Mouse (Mus musculus): Measurements from ENCODE around the gene Cd300lf.

Gene Cd300lf

GRCm38 (mm10) chr11:115104769-115105563 lies 28.8 kb downstream of the Cd300lf start:
- DNase-seq: no peak

GRCm38 (mm10) chr11:115103470-115104413 lies 30.1 kb downstream of the Cd300lf start:
- no peak for DNase-seq

DNA sequence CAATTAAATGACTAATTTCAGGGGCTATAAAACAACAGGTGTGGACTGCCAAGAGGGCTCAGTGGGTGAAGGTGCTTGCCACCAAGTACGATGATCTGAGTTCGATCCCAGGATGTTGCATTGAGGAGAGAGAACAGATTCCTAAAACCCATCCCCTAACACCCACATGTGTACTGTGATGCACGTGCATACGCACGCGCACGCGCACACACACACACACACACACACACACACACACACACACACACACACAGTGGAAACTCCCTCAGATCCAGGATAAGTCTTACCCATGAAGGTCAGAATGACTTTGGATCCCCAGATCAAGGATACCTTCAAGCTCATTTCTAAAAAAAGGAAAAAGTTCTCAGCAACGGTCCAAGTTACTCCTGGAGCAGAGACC lies 31.7 kb downstream of the Cd300lf start:
- no peak for DNase-seq

GRCm38 (mm10) chr11:115101615-115102051 lies 32.2 kb downstream of the Cd300lf start:
- no peak for DNase-seq

DNA sequence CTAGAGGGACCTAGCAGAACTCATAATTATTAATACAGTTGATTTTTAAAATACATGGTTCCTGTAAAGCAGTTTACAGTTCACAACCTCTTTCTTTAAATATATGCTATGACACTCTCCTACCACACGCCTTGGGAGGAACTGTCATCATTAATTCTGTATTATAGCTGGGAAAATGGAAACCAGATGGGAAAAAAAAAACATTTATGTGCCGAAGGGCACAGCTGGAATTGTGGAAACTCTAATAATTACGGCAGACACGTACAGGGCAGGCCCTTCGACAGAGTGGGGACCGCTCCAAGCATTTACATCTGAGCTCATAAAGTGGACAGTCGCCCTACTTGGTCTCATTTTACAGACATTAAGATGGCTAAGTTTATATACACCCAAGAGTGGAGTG lies 33.1 kb downstream of the Cd300lf start:
- DNase-seq: no peak

DNA sequence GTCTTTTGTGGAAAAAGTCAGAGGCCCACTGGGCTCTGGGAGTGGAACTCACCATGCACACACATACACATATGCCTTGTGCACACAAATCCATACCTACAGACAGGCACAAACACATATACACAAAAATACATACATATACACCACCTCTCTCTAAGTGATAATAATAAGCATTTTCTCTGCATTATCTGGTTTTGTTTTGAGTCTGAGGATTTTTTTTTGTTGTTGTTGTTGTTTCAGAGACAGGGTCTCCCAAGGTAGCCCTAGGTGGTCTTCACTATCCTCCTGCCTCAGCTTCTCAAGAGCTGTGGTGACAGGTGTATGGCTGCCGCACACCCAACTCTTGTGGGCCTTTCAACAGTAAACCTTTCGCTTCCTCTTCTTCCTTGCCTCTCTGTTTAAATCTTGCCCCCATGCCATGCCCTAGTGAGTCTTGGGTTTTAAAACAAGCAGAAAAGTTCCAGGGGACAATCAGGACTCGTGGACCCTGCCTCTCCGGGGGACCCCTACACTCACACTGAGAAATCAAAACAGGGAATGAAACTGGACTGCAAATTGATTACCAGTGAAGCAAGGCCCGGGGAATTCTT lies 33.7 kb downstream of the Cd300lf start:
- no peak for DNase-seq

DNA sequence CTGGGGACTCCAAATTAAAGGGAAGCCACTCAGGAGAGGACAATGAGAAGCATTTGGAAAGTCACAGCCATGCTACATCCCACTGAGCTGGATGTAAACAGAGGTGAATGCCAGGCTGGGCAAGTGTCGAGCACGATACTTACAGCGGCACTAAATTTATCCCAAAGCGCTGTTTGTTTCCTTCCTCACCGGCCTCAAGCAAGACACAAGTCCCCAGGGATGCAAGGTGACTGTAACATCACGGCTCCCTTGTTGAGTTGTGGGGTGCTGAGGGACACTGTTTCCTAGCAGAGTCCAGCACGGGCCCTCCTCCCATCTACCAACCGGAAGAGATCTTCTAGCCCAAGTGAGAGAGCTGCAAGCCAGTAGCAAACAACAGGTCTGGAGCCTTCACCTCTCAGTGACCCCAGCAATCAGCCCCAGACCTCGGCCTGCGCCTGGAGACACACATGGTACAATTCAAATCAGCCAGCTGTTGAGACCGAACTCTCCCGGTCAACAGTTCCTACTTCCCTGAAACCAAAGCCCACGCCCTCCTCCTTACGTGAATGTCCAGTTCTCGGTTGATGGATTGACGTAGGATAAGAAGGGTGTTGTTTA lies 34.5 kb downstream of the Cd300lf start:
- DNase-seq: no peak

DNA sequence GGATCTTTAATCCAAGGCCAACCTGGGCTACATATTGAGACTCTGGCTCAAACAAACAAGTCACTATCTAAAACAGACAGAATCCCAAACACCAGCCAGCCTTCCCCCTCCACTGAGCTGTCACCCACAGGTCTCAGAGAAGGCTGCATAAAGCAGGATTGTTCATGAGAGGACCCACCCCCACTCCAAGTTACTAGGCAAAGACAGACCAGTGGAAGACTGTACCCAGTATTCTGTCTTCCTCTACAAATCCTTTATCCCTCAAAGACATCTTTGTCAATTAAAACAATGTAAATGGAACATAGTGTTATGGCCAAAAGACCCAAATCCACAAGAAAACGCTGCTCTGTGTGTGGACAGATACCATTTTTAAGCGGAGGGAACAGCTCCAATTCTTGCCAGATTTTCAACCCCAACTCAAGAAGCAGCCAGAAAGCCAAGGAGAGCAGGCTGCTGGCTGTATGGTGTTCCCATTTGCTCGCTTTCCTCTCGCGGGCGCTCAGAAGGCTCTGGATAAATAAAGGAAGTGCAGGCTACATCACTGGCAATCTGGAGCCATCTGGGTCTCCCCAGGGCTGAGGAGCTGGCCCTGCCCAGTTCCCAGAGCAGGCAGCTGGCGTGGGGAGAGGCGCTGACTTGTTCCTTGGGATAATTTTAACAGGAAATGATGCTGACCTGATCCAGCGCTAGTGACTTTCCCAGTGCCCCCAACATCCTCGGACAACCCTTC lies 35.4 kb downstream of the Cd300lf start:
- no peak for DNase-seq

- no peak for DNase-seq
These were observed 41.7 kb downstream of the Cd300lf start for GRCm38 (mm10) chr11:115092140-115092539.

DNA sequence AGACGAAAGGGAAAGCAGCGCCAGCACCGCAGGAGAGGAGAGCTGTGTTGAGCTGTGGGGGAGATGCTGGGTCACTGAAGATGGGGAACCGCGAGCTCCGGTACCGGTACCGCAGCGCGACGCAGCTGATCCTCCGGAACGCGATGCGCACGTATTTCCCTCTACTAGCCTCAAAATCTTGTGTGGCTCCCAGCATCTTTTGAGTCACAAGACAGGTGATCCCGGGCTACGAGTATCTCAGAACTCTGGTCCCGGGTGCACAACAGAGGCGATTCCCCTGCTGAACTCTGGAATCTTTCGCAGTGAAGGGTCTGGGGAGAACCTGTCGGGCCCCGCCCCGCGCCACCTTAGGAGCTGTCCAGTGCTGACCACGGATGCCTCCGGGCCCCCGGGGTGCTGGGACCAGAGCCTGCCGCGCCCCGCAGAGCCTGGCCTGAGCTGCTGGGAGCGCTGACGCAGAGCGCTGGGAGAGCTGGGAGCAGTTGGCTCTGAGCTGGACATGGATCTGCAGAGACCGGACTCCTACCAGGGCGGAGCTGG lies 42.4 kb downstream of the Cd300lf start, which contains the start of gene Rab37:
Gene Rab37 (plus strand): TSS at position 70 of the 540 bp plus-strand sequence.
- DNase-seq: no peak

DNA sequence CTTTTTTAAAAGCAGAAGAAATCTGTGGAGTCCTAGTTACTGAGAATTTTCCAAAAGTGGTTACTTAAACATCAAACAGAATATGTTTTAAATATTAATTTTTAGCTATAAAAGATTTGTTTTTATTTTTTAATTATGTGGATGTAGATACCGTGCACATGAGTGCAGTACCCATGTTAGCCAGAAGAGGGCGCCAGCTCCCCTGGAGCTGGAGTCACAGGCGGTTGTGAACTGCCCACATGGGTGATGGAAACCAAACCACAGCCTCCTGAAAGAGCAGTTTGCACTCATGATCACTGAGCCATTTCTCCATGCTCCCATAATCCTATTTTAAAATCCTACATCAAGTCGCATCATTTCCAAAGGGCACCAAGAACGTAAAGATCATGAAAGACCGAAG lies 43.9 kb downstream of the Cd300lf start:
- DNase-seq: no peak

DNA sequence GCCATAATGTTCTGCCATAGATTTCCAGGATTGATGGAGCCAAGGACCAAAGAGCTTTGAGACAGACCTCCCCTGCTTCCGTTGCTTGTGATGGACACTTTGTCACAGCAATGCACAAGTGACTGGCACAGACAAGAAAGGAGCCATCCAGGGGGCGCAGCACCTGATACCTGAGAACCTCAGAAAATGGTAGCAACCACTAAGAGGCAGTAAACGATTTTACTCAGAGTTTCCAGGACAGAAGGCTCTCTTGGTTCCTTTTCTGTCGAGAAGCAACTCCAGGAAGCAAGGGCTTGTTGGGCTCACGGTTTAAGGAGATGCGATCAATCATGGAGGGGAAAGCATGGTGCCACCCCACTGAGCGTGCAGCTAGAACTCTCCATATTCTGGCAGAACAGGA lies 47.6 kb downstream of the Cd300lf start:
- DNase-seq: no peak

DNA sequence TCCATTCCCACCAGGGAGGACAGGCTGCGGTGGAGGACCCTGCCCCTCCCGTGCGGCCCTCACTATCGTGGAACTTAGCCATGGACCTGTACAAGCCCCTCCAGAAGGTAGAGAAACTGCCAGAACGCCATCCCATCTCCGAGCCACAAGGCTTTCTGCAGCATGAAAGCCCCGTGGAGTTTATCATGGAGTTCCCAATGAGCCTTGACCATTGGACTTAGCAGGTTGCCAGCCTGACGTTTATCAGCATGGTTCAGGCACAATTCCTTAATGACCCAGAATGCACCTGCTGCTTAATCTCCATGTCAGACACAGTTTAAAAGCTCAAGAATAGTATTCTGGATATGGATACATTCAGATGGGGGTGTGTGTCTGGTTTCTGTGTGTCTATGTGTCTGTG lies 48.7 kb downstream of the Cd300lf start:
- DNase-seq: no peak

DNA sequence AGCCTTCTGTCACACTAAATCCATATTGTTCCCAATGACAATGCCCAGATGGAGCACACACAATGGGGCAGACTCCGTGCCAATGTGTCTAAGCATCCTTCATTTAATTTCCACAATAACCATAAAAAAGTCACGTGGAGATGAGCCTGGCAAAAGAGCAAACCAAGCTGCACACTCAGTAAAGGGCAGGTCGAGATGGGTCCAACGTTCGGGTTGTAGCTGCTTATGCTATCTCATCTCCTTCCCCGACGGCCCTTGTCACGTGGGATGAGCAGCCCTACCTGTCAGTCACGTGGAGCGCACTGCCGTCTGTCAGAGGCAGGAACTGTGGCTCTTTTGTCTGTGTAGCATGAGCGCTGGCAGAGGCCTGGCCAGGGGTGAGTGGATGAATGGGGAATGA lies 49.2 kb downstream of the Cd300lf start:
- no peak for DNase-seq

DNA sequence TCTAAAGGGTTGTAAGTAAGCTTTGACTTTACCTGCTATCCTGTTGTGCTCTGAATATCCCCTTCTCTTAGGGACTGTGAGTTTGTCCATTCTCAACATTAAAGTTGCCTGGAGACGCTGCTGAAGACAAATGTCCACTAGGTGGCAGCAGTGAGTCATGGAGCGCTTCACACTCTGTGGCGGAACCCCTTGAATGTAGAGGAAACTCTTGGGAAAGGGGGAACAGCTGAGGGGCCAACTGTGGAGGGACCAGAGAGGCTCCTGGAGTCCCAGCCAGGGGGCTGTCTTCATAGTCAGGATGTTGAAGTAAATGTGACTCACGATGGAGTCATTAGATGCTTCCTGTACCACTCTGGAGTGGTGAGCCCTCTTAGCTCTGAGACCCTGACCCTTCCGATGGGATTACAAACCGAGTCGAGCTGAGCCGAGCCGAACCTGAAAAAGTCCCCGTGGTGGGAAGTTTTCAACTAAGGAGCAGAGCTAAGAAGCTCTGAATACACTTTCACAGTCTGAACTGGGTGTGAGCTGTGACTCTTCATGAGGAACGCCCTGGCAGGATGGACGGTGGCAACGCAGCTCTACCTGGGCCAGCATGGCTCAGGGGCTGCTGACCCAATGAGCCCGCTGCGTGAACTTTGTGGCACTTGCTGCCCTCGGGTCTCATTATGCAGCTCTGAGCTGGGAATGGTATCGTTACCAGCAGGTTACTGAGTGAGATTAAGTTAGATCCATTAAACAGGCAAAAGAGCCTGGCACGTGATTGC lies 50.2 kb downstream of the Cd300lf start:
- peak; percentile 86 for DNase-seq

DNA sequence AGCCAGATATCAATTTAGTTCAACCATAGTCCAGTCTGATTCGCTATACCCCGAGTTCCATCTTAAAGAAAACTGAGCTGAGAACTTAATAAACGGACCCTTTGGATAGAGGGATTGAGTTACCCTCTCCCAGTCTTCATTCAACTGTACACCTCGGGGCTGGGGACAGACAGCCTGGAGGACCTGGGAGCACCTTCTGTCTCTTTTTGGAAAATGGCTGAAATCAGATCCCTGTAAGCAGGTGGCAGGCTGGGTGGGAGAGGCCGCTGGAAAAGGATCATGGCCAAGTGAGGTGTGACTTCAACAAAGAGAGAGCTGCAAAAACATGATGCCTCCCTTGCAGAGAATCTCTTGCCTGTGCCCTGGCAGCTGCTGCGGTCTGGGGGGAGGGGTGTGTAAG lies 51.6 kb downstream of the Cd300lf start:
- DNase-seq: no peak

GRCm38 (mm10) chr11:115081373-115081772 lies 52.4 kb downstream of the Cd300lf start:
- no peak for DNase-seq

- peak; percentile 48 for DNase-seq
These were observed 52.9 kb downstream of the Cd300lf start for GRCm38 (mm10) chr11:115080886-115081285.

DNA sequence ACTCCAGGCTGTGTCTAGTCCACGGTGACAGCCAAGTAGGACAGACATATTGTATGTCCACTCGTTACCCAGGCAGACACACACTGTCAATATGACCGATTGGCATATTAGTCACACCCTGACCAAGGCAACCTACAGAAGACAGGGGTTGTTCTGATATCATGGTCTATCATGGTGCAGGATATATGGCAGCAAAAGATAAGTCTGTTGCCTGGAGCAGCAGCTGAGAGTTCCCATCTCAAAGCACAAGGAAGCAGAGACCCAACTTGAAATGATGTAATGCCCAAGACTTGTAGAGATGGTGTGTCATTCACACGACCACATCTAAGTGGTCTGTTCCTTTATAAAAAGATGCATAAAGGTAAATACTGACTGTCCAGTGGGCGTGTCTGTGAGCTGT lies 55.1 kb downstream of the Cd300lf start:
- DNase-seq: no peak

DNA sequence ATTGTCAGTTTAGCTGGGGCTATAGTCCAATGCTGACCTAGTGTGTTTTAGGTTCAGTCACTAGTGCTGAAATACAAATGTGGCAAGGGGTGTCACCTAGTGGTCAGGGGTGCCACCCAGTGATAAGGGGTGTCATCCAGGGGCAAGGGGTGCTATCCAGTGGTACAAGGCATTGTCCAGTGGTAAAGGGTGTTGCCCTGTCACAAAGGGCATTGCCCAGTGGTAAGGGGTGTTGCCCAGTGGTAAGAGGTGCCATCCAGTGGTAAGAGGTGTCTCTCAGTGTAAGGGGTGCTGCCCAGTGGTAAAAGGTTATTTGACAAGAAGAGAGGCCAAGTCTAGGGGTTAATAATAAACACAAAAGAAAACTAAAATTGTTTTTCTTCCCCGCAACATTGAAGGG lies 56.4 kb downstream of the Cd300lf start:
- DNase-seq: no peak

DNA sequence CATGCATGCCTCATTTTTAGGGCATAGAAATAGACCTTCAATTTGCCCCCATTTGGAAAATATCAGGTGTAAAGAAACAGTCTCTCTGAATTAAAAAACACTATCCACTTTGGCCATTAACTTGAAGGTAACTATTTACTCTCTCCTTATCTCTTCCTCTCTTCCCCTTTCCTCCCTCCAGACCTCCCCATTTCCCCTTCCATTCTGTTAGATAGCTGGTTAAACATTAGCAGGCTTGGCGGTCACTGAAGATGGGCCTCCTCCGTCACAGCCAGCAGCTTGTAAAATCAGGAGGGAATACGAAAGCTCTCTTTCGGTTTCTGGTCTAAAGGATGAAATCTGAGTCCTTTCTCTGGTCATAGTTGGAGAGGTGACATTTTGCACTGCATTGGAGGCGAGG lies 57.9 kb downstream of the Cd300lf start:
- no peak for DNase-seq
